Mouse (Mus musculus) forelimb bud, embryonic 11.5 days (tissue): ENCODE results near the gene Nyap2.
"Not testable (repeated sequence)": the region's sequence is repeated elsewhere in the genome, so short reads cannot be mapped to it uniquely, and the experiment has no call there.

Experiments used
- DNase-seq: peaks from one replicate; pipeline ENCODE4 v3.0.0-alpha.2; 2012; ENCODE audit warnings: low read depth, low spot score

Nyap2 gene

GRCm38 (mm10) chr1:81180686-81181085 is 103.9 kb downstream of the Nyap2 start:
- no peak for DNase-seq

- no peak for DNase-seq
Observed at GRCm38 (mm10) chr1:81209536-81209935, 132.8 kb downstream of the Nyap2 start.

- DNase-seq = no peak
Observed at GRCm38 (mm10) chr1:81211491-81211890, 134.7 kb downstream of the Nyap2 start.

DNA sequence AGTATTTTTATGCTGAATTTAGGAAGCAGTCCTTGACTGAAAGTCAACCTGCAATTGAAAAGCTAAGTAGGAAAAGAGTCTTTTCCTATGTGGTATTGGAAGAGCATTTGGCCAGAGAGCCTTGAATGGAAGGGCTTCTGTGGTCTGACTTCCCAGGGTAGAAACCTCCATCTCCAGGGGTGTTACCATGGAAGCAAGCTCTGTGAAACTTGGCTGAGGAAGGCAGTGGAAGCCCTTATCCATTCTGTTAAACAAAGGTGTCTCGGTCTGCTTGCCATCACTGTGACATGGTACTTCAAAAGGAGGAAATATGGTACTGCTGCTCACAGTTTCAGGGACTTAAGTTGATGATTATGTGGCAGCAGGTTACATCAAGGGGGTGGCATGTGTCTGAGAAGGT is 143.0 kb downstream of the Nyap2 start:
- no peak for DNase-seq

- no peak for DNase-seq
Observed at GRCm38 (mm10) chr1:81231759-81232406, 155.1 kb downstream of the Nyap2 start.

- DNase-seq = not testable (repeated sequence)
Observed at GRCm38 (mm10) chr1:81232407-81232789, 155.6 kb downstream of the Nyap2 start.

DNA sequence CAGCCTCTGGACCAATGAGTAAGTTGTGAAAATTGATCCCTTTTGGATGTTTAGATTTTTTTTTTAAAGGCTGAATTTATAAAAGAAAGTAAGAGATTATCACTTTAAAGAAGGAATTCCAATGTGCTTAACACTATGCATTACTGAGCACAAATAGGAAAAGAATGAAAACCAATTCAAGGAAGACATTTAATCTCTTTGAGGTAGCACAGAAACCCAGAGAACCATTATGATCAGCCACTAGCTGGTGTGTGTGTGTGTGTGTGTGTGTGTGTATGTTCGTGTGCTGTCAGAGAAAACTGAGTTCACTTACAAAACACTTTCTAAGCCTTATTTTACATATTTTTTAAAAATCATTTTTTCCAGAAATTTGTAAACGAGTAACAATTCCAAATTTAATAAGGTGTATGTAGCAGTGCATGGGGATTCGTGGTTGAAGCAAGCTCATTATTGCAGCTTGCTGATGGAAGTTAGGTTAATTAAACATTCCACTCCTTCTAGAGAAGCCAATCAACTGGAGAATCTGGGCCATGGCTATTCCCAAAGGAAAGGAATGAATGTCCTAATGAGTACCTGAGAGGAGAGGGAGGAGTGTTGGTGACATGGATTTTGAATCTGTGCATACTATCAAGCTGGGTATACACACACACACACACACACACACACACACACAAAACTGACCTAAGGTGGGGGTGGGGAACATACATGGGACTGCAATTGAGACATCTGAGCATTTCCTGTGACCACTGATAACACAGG is 171.9 kb downstream of the Nyap2 start:
- no peak for DNase-seq

DNA sequence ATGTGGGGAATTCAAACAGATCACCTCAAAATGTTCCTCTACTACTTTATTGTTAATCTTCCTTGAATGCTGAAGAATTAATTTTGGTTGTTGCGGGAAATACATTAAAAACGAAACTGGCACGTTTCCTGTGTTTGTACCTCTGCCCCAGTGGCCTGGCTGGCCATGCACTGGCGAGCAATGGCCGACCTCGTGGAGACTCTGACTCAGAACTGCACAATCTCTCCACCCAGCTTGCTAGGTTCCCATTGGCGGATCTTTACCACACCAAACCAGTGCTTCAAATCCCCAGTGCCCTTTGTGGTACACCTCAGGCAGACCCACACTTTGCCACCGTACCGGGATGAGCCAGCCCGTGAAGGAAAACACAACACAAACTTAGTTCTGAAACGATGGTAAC is 173.3 kb downstream of the Nyap2 start:
- DNase-seq = no peak

DNA sequence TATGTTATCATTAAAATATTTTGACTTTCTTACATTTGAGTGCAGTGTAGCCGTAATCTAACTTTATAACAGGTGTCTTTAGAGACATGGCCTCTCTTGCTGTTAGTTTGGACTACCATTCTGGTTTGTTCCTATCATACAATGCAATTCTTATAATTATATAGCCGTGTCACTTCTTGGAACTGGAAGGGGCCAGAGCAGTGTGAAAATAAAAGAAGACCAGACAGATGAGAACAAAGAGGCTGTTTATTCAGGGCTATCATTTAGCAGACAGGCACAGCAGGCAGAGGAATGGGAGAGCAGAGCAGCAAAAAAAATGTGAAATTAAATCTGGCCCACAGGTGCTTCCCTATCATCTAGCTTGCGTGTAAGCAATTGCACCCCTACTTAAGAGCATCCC is 189.7 kb downstream of the Nyap2 start:
- DNase-seq = no peak

DNA sequence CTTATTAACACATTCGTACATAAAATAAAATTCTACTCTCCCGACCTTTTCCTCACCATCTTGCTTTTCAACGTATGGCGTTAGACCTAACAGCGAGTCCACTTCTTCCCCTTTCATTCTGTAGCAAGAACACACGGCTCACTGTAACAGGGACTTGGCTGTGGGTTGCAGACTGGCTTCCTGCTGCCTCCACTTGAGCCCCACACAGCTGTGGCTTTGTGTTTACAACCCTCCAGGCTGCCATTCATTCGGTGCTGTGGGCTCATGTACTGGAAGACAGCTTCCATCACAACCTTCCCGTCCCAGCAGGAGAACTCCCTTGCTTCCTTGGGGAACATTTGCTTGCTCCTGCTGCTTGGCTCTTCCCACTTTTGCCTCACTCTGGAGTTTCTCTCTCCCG is 204.2 kb downstream of the Nyap2 start:
- no peak for DNase-seq

GRCm38 (mm10) chr1:81285633-81286032 is 208.9 kb downstream of the Nyap2 start:
- DNase-seq = no peak

DNA sequence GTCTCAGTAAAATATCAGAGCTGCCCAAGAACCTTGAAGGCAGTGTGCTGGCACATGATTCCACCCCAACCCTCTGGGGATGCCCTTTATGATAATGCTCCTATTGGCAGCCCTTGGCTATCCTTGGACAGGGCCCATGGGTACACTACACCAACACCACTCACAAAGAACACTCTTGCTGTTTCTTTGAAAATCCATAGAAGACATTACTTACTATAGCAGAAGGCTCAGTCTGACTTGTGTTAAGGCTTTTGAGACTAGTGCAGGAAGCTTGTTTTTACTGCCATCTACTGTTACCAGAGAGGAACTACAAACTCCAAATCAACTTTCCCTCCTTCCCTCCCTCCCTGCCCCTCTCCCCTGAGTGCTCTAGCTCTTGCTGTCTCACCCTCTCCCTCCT is 210.3 kb downstream of the Nyap2 start:
- peak; percentile 64 for DNase-seq

- peak; percentile 25 for DNase-seq
Observed at GRCm38 (mm10) chr1:81300735-81301134, 224.0 kb downstream of the Nyap2 start.

- DNase-seq = peak; percentile 66
Observed at GRCm38 (mm10) chr1:81301661-81302060, 224.9 kb downstream of the Nyap2 start.

DNA sequence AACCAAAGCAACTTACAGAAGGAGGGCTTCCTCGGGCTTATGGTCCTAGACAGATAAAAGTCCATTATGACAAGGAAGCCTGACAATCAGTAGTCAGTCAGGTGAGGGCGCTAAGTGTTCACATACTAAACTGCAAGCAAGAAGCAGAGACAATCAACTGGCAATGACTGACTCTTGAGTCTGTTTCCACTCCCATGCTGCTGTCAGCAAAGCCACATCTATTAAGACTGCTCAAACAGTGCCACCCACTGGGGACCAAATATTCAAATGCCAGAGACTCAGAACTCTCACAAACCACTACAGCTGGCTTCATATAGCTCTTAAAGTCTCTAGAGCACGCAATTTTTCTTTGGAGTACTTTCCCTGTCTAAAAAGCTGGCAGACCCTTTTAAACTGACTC is 226.6 kb downstream of the Nyap2 start:
- DNase-seq = no peak

GRCm38 (mm10) chr1:81307407-81307806 is 230.7 kb downstream of the Nyap2 start:
- no peak for DNase-seq

DNA sequence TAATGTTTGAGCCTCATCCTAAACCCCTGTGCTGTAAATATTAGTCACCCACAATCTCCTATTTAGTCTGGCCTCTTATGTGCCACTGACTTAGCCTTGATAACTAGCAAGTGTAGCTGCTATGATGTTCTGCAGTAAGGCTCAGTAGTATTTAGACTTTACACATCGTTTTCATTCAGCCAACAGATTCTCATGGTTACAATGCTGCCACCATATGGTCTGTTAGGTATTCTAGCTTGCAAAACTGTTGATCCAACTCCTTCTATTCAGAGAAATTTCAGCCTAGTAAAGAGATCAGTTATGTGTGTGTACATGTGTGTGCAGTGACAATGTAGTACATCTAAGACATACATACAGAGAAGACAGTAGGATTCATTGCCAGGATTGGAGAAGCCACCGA is 231.2 kb downstream of the Nyap2 start:
- no peak for DNase-seq

GRCm38 (mm10) chr1:81310087-81310626 is 233.4 kb downstream of the Nyap2 start:
- DNase-seq = peak; percentile 77

DNA sequence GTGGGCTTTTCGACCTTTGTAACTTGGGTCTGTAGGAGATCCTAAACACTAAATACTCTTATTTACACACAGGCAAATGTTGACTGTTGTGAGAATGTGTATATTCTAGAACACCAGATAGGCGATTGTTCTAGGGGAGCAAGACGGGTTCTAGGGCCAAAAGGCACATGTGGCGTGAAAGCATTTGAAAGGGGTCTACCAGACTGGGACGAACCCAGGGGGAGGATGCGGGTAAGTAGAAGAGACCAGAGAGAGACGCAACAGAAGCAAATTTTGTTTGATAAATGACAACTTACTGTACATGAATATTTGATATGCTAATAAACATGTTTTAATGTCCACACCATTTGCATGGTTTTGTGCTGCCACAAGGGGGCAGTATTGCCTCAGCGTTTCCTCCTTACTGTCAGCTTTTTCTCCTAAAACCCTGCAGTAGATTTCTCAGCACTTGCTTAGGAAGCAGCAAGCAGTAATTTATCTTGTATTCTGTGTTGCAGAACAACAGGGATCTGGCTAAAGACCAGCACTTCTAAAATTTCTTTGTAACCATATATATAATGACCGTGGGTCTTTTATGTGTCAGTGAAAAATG is 239.7 kb downstream of the Nyap2 start:
- DNase-seq = peak; percentile 79

DNA sequence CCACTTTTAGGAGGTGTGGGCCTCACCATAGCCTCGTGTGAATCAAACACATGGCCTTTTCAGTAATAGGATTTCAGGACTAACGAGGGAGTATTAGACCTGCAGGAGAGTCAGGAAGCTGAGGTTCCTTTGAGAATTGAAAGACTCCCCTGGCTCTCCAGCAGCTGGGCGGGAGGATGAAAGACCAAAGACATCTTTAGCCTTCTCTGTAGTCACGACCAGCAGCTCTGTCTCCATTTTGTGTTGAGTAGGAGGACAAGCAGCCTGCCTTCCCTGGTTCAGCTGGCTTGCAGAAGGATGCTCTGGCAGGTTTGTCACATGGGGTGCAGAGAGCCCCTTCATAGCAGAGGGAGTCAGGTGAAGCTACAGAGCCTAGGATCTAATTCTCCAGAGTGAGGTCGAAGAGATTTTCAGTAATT is 240.3 kb downstream of the Nyap2 start:
- no peak for DNase-seq

- no peak for DNase-seq
Observed at GRCm38 (mm10) chr1:81387722-81388121, 311.0 kb downstream of the Nyap2 start.
